Mouse (Mus musculus) lung, embryonic 16.5 days (tissue): Measurements from ENCODE around the gene Ganab. TPM values are rescaled to one million over a fixed set of nuclear protein-coding genes. Genes with fewer than 3 reads are reported as not detected.

ENCODE experiments used
- ATAC-seq: fragments of 200-750 bp; cut with Nextera tagmentation; 2 replicates; pipeline ENCODE4 v1.8.0; 2017; ENCODE audit warnings: low read depth, mild to moderate bottlenecking, moderate library complexity
- H3K27ac ChIP-seq: fragments of 300-500 bp; sonication (generic); 2 replicates; pipeline ENCODE4 v1.5.1; 2014; ENCODE audit warnings: mild to moderate bottlenecking, control low read depth, low read length
- H3K27me3 ChIP-seq: fragments of 300-500 bp; sonication (generic); 2 replicates; pipeline ENCODE4 v1.6.1; 2014; ENCODE audit warnings: low read depth, low read length, mixed read lengths; ENCODE audit not compliant: control insufficient read depth, insufficient read depth
- H3K36me3 ChIP-seq: fragments of 300-500 bp; sonication (generic); 2 replicates; pipeline ENCODE4 v1.6.1; 2014; ENCODE audit warnings: low read length; ENCODE audit not compliant: control insufficient read depth, insufficient read depth
- H3K4me1 ChIP-seq: fragments of 300-500 bp; sonication (generic); replicated peaks from 2 replicates; pipeline ENCODE4 v1.6.1; 2014; ENCODE audit warnings: low read length, mixed read lengths; ENCODE audit not compliant: control insufficient read depth, insufficient read depth
- H3K4me2 ChIP-seq: fragments of 300-500 bp; sonication (generic); 2 replicates; pipeline ENCODE4 v1.6.1; 2014; ENCODE audit warnings: low read depth, low read length, control low read depth
- H3K4me3 ChIP-seq: fragments of 300-500 bp; sonication (generic); 2 replicates; pipeline ENCODE4 v1.5.1; 2014; ENCODE audit warnings: mild to moderate bottlenecking, low read length, control low read depth
- H3K9ac ChIP-seq: fragments of 300-500 bp; sonication (generic); 2 replicates; pipeline ENCODE4 v1.6.1; 2014; ENCODE audit warnings: low read length, control low read depth
- H3K9me3 ChIP-seq: fragments of 300-500 bp; sonication (generic); 2 replicates; pipeline ENCODE4 v1.6.1; 2016; ENCODE audit warnings: low read length; ENCODE audit not compliant: control insufficient read depth
- WGBS: fragments of 180-500 bp; shearing (Covaris S2); extraction: QIAGEN DNeasy Blood & Tissue Kit; methylation state at CpG from one replicate; pipeline ENCODE4 v1.1.7; 2014; 5-methylcytosine and 5-hydroxymethylcytosine counted together
- polyA plus RNA-seq: library from polyadenylated mRNA; unstranded; fragments of >200 nt; fragmentation: Nextera tagmentation; extraction: Ambion mirVana; gene quantifications from 2 replicates; pipeline ENCODE4 v1.2.1, GENCODE M21; 2015

Ganab gene
- polyA plus RNA-seq, 1 experiment from 2014 or later, result 127 TPM

DNA sequence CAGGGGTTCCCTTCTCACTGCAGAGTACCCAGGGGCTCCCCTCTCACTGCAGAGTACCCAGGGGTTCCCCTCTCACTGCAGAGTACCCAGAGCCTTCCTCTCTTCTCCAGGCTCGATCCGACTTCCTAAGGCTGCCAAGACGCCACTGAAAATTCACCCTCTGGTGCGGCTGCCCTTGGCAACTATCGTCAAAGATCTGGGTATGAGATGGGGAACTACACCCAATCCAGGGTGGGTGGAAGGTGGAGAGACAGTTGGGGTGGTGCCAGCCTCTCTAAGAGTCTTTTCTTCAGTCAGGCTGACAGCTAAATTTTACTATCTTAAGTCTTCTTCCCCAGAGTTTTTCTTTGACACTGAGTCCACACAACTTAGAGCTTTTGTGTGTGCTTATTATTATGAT lies 52.3 kb downstream of the Ganab start:
- no peak for ATAC-seq
- no peaks in the 10 kb centered on the region for H3K27me3 ChIP-seq
- H3K4me2 ChIP-seq, result no peak overlapping the region
- H3K4me3 ChIP-seq, result no peak overlapping the region
- peaks cover 53% of the 10 kb centered on the region for H3K36me3 ChIP-seq
- peaks cover 12% of the 10 kb centered on the region for H3K4me1 ChIP-seq
- no peak overlapping the region for H3K9ac ChIP-seq
- 90% methylated on average over 5 of the region's 5 CpGs for WGBS
- no peaks in the 10 kb centered on the region for H3K9me3 ChIP-seq
- H3K27ac ChIP-seq, result no peak overlapping the region

DNA sequence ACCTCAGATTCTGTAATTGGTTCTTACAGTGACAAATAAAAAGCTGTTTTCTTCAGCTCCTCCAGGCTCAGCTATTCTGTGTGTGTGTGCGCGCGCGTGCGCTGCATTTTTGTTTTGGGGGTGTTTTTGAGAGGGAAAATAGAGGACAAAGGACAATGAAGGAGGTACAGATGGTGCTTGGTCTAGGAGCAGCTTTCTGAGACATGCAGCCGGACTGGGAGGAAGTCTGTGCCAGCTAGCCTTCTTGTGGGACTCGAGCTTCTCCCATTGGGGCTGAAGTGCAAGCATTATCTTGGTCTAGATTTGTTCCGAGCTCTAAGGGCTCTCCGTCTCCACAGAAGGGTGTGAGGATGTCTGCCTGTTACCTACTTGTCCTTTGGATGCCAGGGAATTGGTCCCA lies 54.4 kb downstream of the Ganab start:
- peaks cover 11% of the 10 kb centered on the region for H3K4me1 ChIP-seq
- no peak overlapping the region for H3K9ac ChIP-seq
- H3K9me3 ChIP-seq, result no peaks in the 10 kb centered on the region
- no peak overlapping the region for H3K4me2 ChIP-seq
- 89% methylated on average over 9 of the region's 9 CpGs for WGBS
- H3K27me3 ChIP-seq, result no peaks in the 10 kb centered on the region
- no peak overlapping the region for H3K27ac ChIP-seq
- H3K36me3 ChIP-seq, result peaks cover 46% of the 10 kb centered on the region
- ATAC-seq, result no peak
- H3K4me3 ChIP-seq, result no peak overlapping the region

- peak within 1 kb of the TSS; percentile 81 for H3K9ac ChIP-seq
- no peaks in the 10 kb centered on the region for H3K9me3 ChIP-seq
- WGBS, result 2% methylated on average over 46 of the region's 46 CpGs
- H3K27ac ChIP-seq, result peak within 1 kb of the TSS; percentile 76
- H3K27me3 ChIP-seq, result no peaks in the 10 kb centered on the region
- peak within 1 kb of the TSS; percentile 79 for H3K4me3 ChIP-seq
- peak; percentile 95 for ATAC-seq
- H3K4me2 ChIP-seq, result peak within 1 kb of the TSS; percentile 71
- H3K4me1 ChIP-seq, result peaks cover 11% of the 10 kb centered on the region
- peaks cover 41% of the 10 kb centered on the region for H3K36me3 ChIP-seq
Observed at GRCm38 (mm10) chr19:8953135-8954039, 55.5 kb downstream of the Ganab start, which contains the start of gene Tut1. Gene Tut1, plus strand, starts transcription at chr19:8953847.

DNA sequence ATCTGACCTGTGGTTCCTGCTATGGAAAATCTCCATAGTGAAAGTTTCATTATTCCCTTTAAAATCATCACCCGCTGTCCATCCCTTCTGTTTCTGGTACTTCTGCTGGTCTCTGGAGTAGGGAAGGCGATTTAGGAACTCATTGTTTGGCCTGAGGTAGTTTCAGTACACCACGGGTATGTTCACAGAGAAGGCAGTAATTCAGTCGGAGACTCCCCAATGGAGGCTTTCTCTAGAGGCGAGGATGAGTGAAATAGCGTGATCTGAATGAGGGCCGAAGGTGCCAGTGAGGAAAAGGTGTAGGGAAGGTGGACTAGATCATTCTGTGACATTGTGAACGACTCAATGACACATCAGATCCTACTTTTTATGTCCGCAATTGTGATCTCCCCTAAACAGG lies 56.3 kb downstream of the Ganab start:
- Histone ChIP-seq H3K36me3 (peaks cover 37% of the 10 kb centered on the region), H3K9ac (peak overlapping the region; percentile 81), H3K27me3 (no peaks in the 10 kb centered on the region), H3K4me3 (peak overlapping the region; percentile 79), H3K4me2 (peak overlapping the region; percentile 71), H3K9me3 (no peaks in the 10 kb centered on the region), H3K27ac (peak overlapping the region; percentile 76), H3K4me1 (peaks cover 11% of the 10 kb centered on the region)
- ATAC-seq, result no peak
- WGBS, result 5% methylated on average over 9 of the region's 9 CpGs

- Histone ChIP-seq H3K4me2 (no peak overlapping the region), H3K36me3 (peaks cover 55% of the 10 kb centered on the region)
- 83% methylated on average over 2 of the region's 2 CpGs for WGBS
Observed at GRCm38 (mm10) chr19:8962256-8962655, 64.4 kb downstream of the Ganab start.

DNA sequence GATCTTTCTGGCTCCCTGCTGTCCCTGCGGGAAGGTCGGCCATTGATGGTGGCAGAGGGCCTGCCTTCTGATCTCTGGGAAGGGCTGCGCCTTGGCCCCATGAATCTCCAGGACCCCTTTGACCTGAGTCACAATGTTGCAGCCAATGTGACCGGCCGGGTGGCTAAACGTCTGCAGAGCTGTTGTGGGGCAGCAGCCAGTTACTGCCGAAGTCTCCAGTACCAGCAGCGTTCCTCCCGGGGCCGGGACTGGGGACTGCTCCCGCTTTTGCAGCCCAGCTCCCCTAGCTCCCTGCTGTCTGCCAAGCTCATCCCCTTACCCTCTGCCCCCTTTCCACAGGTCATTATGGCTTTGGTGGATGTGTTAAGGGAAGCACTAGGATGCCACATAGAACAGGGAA lies 67.2 kb downstream of the Ganab start:
- H3K4me2 ChIP-seq, result no peak overlapping the region
- no peaks in the 10 kb centered on the region for H3K27me3 ChIP-seq
- H3K36me3 ChIP-seq, result peaks cover 49% of the 10 kb centered on the region
- H3K9me3 ChIP-seq, result no peaks in the 10 kb centered on the region
- peaks cover 13% of the 10 kb centered on the region for H3K4me1 ChIP-seq
- ATAC-seq, result no peak
- H3K4me3 ChIP-seq, result no peak overlapping the region; the same call in 1 of the 2 replicates
- no peak overlapping the region; the same call in 1 of the 2 replicates for H3K9ac ChIP-seq
- H3K27ac ChIP-seq, result peak overlapping the region; percentile 98; the same call in 1 of the 2 replicates
- WGBS, result 87% methylated on average over 11 of the region's 11 CpGs

More at GRCm38 (mm10) chr19:8962256-8962655, 64.4 kb downstream of the Ganab start:
- Histone ChIP-seq H3K27ac (no peak overlapping the region), H3K4me1 (peaks cover 8% of the 10 kb centered on the region), H3K27me3 (no peaks in the 10 kb centered on the region), H3K9me3 (no peaks in the 10 kb centered on the region), H3K9ac (no peak overlapping the region), H3K4me3 (no peak overlapping the region)
- no peak for ATAC-seq

- peak overlapping the region; percentile 68 for H3K4me3 ChIP-seq
- H3K27me3 ChIP-seq, result no peaks in the 10 kb centered on the region
- peak overlapping the region; percentile 68 for H3K4me2 ChIP-seq
- ATAC-seq, result no peak
- peak overlapping the region; percentile 98 for H3K27ac ChIP-seq
- WGBS, result 66% methylated on average over 8 of the region's 8 CpGs
- peaks cover 13% of the 10 kb centered on the region for H3K4me1 ChIP-seq
- H3K9ac ChIP-seq, result peak overlapping the region; percentile 65
- no peaks in the 10 kb centered on the region for H3K9me3 ChIP-seq
- H3K36me3 ChIP-seq, result peaks cover 54% of the 10 kb centered on the region
Observed at GRCm38 (mm10) chr19:8965771-8966170, 67.9 kb downstream of the Ganab start.

GRCm38 (mm10) chr19:8966198-8966589 lies 68.3 kb downstream of the Ganab start:
- H3K4me2 ChIP-seq, result peak overlapping the region; percentile 68
- H3K27me3 ChIP-seq, result no peaks in the 10 kb centered on the region
- WGBS, result 28% methylated on average over 5 of the region's 5 CpGs
- peak overlapping the region; percentile 68 for H3K4me3 ChIP-seq
- peak overlapping the region; percentile 98 for H3K27ac ChIP-seq
- ATAC-seq, result no peak
- peaks cover 54% of the 10 kb centered on the region for H3K36me3 ChIP-seq
- peak overlapping the region; percentile 65 for H3K9ac ChIP-seq
- peaks cover 13% of the 10 kb centered on the region for H3K4me1 ChIP-seq
- no peaks in the 10 kb centered on the region for H3K9me3 ChIP-seq
